Mouse (Mus musculus) retina, postnatal 7 days (tissue): ENCODE data around the gene Atp11c.

ENCODE experiments used
- DNase-seq: peaks from one replicate; pipeline ENCODE4 v3.0.0-alpha.2; 2012; ENCODE audit warnings: low read depth, low spot score

The Atp11c gene

GRCm38 (mm10) chrX:60386852-60387251 is 205.6 kb downstream of the Atp11c start:
- no peak for DNase-seq

GRCm38 (mm10) chrX:60381711-60382110 is 210.8 kb downstream of the Atp11c start:
- no peak for DNase-seq

- DNase-seq: no peak
Measured at GRCm38 (mm10) chrX:60380386-60380785, 212.1 kb downstream of the Atp11c start.

GRCm38 (mm10) chrX:60348741-60349140 is 243.8 kb downstream of the Atp11c start:
- DNase-seq: no peak

GRCm38 (mm10) chrX:60345447-60345846 is 247.1 kb downstream of the Atp11c start:
- DNase-seq: no peak

GRCm38 (mm10) chrX:60344991-60345390 is 247.5 kb downstream of the Atp11c start:
- no peak for DNase-seq

- no peak for DNase-seq
Measured at GRCm38 (mm10) chrX:60329735-60330134, 262.8 kb downstream of the Atp11c start.

- DNase-seq: no peak
Measured at GRCm38 (mm10) chrX:60321321-60321720, 271.2 kb downstream of the Atp11c start.

GRCm38 (mm10) chrX:60317661-60318060 is 274.8 kb downstream of the Atp11c start:
- DNase-seq: no peak

GRCm38 (mm10) chrX:60292335-60292734 is 300.2 kb downstream of the Atp11c start:
- no peak for DNase-seq

- DNase-seq: no peak
Measured at GRCm38 (mm10) chrX:60255346-60255745, 337.2 kb downstream of the Atp11c start.

- no peak for DNase-seq
Measured at GRCm38 (mm10) chrX:60187726-60188125, 404.8 kb downstream of the Atp11c start.

- DNase-seq: no peak
Measured at GRCm38 (mm10) chrX:60182611-60183010, 409.9 kb downstream of the Atp11c start.

GRCm38 (mm10) chrX:60178744-60179458 is 413.6 kb downstream of the Atp11c start, which contains the start of gene Mcf2:
TSS of gene Mcf2 (minus strand) at chrX:60179089.
- no peak for DNase-seq

GRCm38 (mm10) chrX:60178025-60178743 is 414.3 kb downstream of the Atp11c start:
- DNase-seq: no peak
